Mouse (Mus musculus) frontal cortex, adult (tissue): ENCODE results near the gene Banf2.

Experiments used
- ATAC-seq: cut with Nextera tagmentation; 2 replicates; pipeline ENCODE4 v1.9.2; 2017; ENCODE audit warnings: mild to moderate bottlenecking, moderate library complexity, mixed read lengths; ENCODE audit not compliant: low TSS enrichment

The Banf2 gene

GRCm38 (mm10) chr2:144094721-144095120 lies 61.9 kb downstream of the Banf2 start:
- ATAC-seq: no peak

- ATAC-seq: no peak; the same call in 1 of the 2 replicates
These were observed 68.7 kb downstream of the Banf2 start for GRCm38 (mm10) chr2:144101463-144101961.

GRCm38 (mm10) chr2:144107374-144107773 lies 74.5 kb downstream of the Banf2 start:
- ATAC-seq: no peak

GRCm38 (mm10) chr2:144107810-144108209 lies 75.0 kb downstream of the Banf2 start:
- no peak for ATAC-seq

- no peak for ATAC-seq
These were observed 75.5 kb downstream of the Banf2 start for GRCm38 (mm10) chr2:144108376-144108775.

GRCm38 (mm10) chr2:144111966-144112365 lies 79.1 kb downstream of the Banf2 start:
- ATAC-seq: peak; percentile 50; the same call in 1 of the 2 replicates

GRCm38 (mm10) chr2:144112666-144113065 lies 79.8 kb downstream of the Banf2 start:
- ATAC-seq: no peak

GRCm38 (mm10) chr2:144118061-144118460 lies 85.2 kb downstream of the Banf2 start:
- no peak for ATAC-seq

- ATAC-seq: no peak
These were observed 87.4 kb downstream of the Banf2 start for GRCm38 (mm10) chr2:144120186-144120823.

- ATAC-seq: no peak
These were observed 89.2 kb downstream of the Banf2 start for GRCm38 (mm10) chr2:144122068-144122467.
